Mouse (Mus musculus) liver, embryonic 11.5 days (tissue): ENCODE data around the gene Tapt1. TPM values are rescaled to one million over a fixed set of nuclear protein-coding genes. Genes with fewer than 3 reads are reported as not detected.
A peak's percentile ranks its signal among the peaks of the same experiment; 100 is the strongest.
"Not testable (repeated sequence)": the region's sequence is repeated elsewhere in the genome, so short reads cannot be mapped to it uniquely, and the experiment has no call there.

ENCODE experiments used
- ATAC-seq: fragments of 200-750 bp; cut with Nextera tagmentation; replicated peaks from 2 replicates; pipeline ENCODE4 v1.8.0; 2017; ENCODE audit warnings: moderate number of reproducible peaks, mild to moderate bottlenecking, moderate TSS enrichment, moderate library complexity; ENCODE audit not compliant: low FRiP score
- DNase-seq: peaks from one replicate; pipeline ENCODE4 v3.0.0-alpha.2; 2017; ENCODE audit warnings: low spot score
- H3K27ac ChIP-seq: fragments of 300-500 bp; sonication (generic); 2 replicates; pipeline ENCODE4 v1.5.1; 2014; ENCODE audit warnings: mild to moderate bottlenecking, low read depth, low read length, control low read depth
- H3K27me3 ChIP-seq: fragments of 300-500 bp; sonication (generic); replicated peaks from 2 replicates; pipeline ENCODE4 v1.6.1; 2014; ENCODE audit warnings: low read length, mixed read lengths; ENCODE audit not compliant: control insufficient read depth, insufficient read depth
- H3K36me3 ChIP-seq: fragments of 300-500 bp; sonication (generic); 2 replicates; pipeline ENCODE4 v1.6.1; 2014; ENCODE audit warnings: mild to moderate bottlenecking, low read length, moderate library complexity, mixed read lengths; ENCODE audit not compliant: control insufficient read depth, insufficient read depth
- H3K4me1 ChIP-seq: fragments of 300-500 bp; sonication (generic); replicated peaks from 2 replicates; pipeline ENCODE4 v1.6.1; 2014; ENCODE audit warnings: low read length, mixed read lengths; ENCODE audit not compliant: control insufficient read depth, insufficient read depth
- H3K4me2 ChIP-seq: fragments of 300-500 bp; sonication (generic); 2 replicates; pipeline ENCODE4 v1.6.1; 2014; ENCODE audit warnings: mild to moderate bottlenecking, control low read depth, moderate library complexity
- H3K4me3 ChIP-seq: fragments of 300-500 bp; sonication (generic); 2 replicates; pipeline ENCODE4 v1.5.1; 2014; ENCODE audit warnings: low read depth, low read length, control low read depth
- H3K9ac ChIP-seq: fragments of 300-500 bp; sonication (generic); 2 replicates; pipeline ENCODE4 v1.6.1; 2014; ENCODE audit warnings: low read depth, low read length, control low read depth
- H3K9me3 ChIP-seq: fragments of 300-500 bp; sonication (generic); 2 replicates; pipeline ENCODE4 v1.6.1; 2016; ENCODE audit warnings: low read length, inconsistent platforms, mixed read lengths; ENCODE audit not compliant: control insufficient read depth
- WGBS: fragments of 180-500 bp; shearing (Covaris S2); extraction: QIAGEN DNeasy Blood & Tissue Kit; methylation state at CpG from one replicate; pipeline ENCODE4 v1.1.7; 2014; 5-methylcytosine and 5-hydroxymethylcytosine counted together
- polyA plus RNA-seq: library from polyadenylated mRNA; unstranded; fragments of >200 nt; fragmentation: Nextera tagmentation; extraction: Ambion mirVana; gene quantifications from 2 replicates; pipeline ENCODE4 v1.2.1, GENCODE M21; 2014

The Tapt1 gene
- polyA plus RNA-seq = 49.7 and 51.0 TPM in 2 replicates

DNA sequence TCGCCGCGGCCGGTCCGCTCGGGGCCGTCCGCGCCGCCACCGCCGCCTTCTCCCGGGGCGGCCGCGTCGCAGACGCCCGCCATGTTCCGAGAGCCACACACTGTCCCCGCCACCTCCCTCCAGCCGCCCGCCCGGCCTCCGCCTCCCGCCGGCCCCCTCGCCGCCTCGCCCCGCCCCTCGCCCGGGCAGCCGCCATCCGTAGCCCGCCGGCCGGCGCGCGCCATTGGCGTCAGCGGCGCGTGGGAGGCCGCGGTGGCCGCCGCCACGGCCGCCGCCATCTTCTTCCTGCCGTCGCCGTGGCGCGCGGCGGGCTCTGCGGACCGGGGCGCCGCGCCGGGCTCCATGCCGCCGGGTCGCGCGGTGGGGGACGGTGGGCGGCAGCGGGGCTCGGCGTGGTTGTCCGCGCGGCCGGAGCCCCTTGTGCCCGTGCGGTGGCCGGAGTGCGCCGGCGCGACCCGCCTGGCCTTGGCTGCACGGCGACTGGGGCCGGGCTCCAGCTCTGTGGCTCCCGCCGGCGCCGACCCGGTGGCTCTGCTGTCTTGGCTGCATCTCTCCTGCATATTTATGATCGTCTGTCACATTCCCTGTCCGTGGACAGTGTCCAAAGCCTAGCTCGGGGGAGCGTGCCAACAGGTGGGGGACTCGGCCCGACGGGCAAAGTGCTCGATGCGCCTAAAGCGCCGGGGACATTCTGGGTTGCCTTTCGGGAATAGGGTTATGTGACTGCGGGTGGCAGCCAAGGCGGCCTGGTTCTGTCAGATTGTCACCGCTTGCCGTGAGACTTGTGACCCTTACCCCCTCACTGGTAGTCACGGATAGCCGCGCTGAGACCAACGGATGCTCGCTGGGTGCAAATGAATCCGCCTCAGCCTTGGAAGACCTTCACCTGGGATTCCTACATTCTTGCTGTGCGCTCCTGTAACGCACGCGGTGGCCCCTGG lies at the start of gene Tapt1:
Gene Tapt1, minus strand, starts transcription at position 106 of the 941 bp plus-strand sequence.
- DNase-seq (peak; percentile 84), ATAC-seq (peak; percentile 89)
- peak within 1 kb of the TSS; percentile 88 for H3K27ac ChIP-seq
- H3K9ac ChIP-seq = peak within 1 kb of the TSS; percentile 97
- peak within 1 kb of the TSS; percentile 96 for H3K4me3 ChIP-seq
- H3K27me3 ChIP-seq = no peaks in the 10 kb centered on the region
- under 1% methylated on average over 101 of the region's 121 CpGs for WGBS
- H3K4me1 ChIP-seq = peaks cover 33% of the 10 kb centered on the region
- H3K4me2 ChIP-seq = peak within 1 kb of the TSS; percentile 77
- H3K9me3 ChIP-seq = no peaks in the 10 kb centered on the region
- no peaks in the 10 kb centered on the region for H3K36me3 ChIP-seq

DNA sequence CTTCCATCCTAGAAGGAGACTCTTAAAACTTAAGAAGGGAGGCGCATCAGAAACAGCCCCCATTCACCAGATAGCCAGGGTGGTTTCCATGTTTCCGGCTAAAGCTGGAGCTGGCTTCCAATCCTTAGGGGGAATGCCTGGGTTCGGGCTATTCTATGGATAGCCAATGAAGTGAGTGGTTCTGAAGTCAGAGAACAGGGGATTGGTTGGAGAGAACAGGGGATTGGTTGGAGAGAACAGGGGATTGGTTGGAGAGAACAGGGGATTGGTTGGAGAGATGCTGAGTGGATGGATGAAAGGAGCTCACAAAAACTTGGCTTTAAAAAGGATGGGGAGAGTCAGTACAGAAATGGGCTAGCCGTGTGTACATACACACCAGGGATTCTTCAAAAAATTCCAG lies 45.1 kb upstream of the Tapt1 start:
- Histone ChIP-seq H3K4me1 (no peaks in the 10 kb centered on the region), H3K4me2 (no peak overlapping the region), H3K9ac (no peak overlapping the region), H3K9me3 (no peaks in the 10 kb centered on the region), H3K27me3 (no peaks in the 10 kb centered on the region), H3K4me3 (no peak overlapping the region), H3K36me3 (no peaks in the 10 kb centered on the region), H3K27ac (no peak overlapping the region)
- no peak for ATAC-seq
- DNase-seq = no peak
- 72% methylated on average over 4 of the region's 4 CpGs for WGBS

DNA sequence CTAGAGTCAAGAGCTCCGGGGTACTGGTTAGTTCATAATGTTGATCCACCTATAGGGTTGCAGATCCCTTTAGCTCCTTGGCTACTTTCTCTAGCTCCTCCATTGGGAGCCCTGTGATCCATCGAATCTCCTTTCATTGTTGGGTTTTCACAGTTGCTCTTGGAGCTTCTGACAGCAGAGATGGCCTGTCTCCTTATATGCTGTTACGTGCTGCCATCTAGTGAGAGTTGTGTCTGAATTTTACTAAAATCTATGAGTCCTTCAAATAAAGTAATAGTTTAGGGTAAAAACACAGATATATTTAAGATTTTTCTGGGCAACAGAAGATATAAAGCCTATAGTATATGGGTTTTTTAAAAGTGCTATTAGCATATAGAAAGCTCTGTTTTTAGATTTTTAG lies 42.1 kb upstream of the Tapt1 start:
- not testable (repeated sequence) for H3K9ac ChIP-seq, H3K9me3 ChIP-seq, ATAC-seq, H3K27ac ChIP-seq, H3K4me2 ChIP-seq, DNase-seq, H3K36me3 ChIP-seq, H3K4me3 ChIP-seq, H3K27me3 ChIP-seq, H3K4me1 ChIP-seq
- WGBS = 61% methylated on average over 2 of the region's 3 CpGs

- DNase-seq (no peak), ATAC-seq (no peak)
- Histone ChIP-seq H3K4me2 (no peak overlapping the region), H3K9ac (no peak overlapping the region), H3K27ac (no peak overlapping the region), H3K36me3 (no peaks in the 10 kb centered on the region), H3K4me3 (no peak overlapping the region), H3K4me1 (no peaks in the 10 kb centered on the region), H3K27me3 (no peaks in the 10 kb centered on the region), H3K9me3 (no peaks in the 10 kb centered on the region)
- 85% methylated on average over 4 of the region's 5 CpGs for WGBS
These were observed 35.3 kb upstream of the Tapt1 start for GRCm38 (mm10) chr5:44261691-44262090.

DNA sequence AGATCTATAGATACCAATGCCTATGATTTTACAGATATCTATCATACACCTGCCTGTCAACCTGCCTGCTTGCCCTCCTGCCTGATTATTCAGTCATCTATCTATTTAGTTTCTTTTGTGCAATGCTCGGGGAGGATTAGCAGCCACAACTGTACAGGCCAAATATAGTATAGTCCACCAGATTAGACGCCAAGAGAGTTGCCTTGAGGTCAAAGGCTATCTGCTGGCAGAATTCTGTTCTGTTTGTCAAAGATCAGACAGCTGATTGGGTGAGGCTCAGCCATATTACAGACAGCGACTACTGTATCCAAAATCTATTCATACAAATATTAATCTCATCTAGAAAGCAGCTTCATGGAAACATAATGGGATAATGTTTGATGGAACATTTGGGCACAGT lies 34.7 kb upstream of the Tapt1 start:
- H3K4me3 ChIP-seq = no peak overlapping the region
- H3K9ac ChIP-seq = no peak overlapping the region
- H3K4me1 ChIP-seq = no peaks in the 10 kb centered on the region
- peak; percentile 45 for ATAC-seq
- H3K27me3 ChIP-seq = no peaks in the 10 kb centered on the region
- no peaks in the 10 kb centered on the region for H3K36me3 ChIP-seq
- no peak overlapping the region for H3K27ac ChIP-seq
- H3K4me2 ChIP-seq = no peak overlapping the region
- H3K9me3 ChIP-seq = no peaks in the 10 kb centered on the region
- 51% methylated on average over 3 of the region's 3 CpGs for WGBS
- DNase-seq = no peak

- H3K36me3 ChIP-seq = no peaks in the 10 kb centered on the region
- H3K27ac ChIP-seq = no peak overlapping the region
- H3K9ac ChIP-seq = no peak overlapping the region
- no peak overlapping the region for H3K4me2 ChIP-seq
- no peaks in the 10 kb centered on the region for H3K27me3 ChIP-seq
- H3K9me3 ChIP-seq = no peaks in the 10 kb centered on the region
- DNase-seq = no peak
- WGBS = 68% methylated on average over 3 of the region's 3 CpGs
- H3K4me1 ChIP-seq = no peaks in the 10 kb centered on the region
- ATAC-seq = no peak
- H3K4me3 ChIP-seq = no peak overlapping the region
These were observed 33.3 kb upstream of the Tapt1 start for GRCm38 (mm10) chr5:44259678-44260077.

- no peak for ATAC-seq
- H3K9ac ChIP-seq = no peak overlapping the region
- no peak for DNase-seq
- no peak overlapping the region for H3K4me3 ChIP-seq
- no peaks in the 10 kb centered on the region for H3K4me1 ChIP-seq
- no peak overlapping the region for H3K27ac ChIP-seq
- H3K9me3 ChIP-seq = no peaks in the 10 kb centered on the region
- H3K36me3 ChIP-seq = no peaks in the 10 kb centered on the region
- 89% methylated on average over 1 of the region's 1 CpGs for WGBS
- H3K27me3 ChIP-seq = no peaks in the 10 kb centered on the region
- H3K4me2 ChIP-seq = no peak overlapping the region
These were observed 31.7 kb upstream of the Tapt1 start for GRCm38 (mm10) chr5:44258163-44258562.

DNA sequence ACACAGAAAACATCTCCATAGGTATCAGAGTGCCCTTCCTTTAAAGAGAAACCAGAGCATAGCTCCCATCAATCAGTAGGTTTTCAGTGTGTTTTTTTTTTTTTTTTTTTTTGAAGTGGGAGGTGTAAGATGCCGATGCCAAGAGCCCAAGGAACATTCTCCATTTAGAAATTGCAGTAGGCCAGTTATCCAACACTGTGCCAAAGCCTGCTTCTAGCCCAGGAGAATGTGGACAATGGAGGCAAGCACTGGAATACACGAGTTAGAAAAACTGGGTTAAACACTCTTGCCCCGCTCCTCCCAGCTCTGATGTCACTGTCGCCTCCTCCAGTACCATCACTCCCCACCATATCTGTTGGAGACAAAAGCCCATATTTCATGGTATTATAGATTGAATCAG lies 31.0 kb upstream of the Tapt1 start:
- 78% methylated on average over 4 of the region's 4 CpGs for WGBS
- Histone ChIP-seq H3K27ac (no peak overlapping the region), H3K4me3 (no peak overlapping the region), H3K9me3 (no peaks in the 10 kb centered on the region), H3K27me3 (no peaks in the 10 kb centered on the region), H3K4me1 (no peaks in the 10 kb centered on the region), H3K4me2 (no peak overlapping the region), H3K36me3 (no peaks in the 10 kb centered on the region), H3K9ac (no peak overlapping the region)
- DNase-seq (no peak), ATAC-seq (no peak)

DNA sequence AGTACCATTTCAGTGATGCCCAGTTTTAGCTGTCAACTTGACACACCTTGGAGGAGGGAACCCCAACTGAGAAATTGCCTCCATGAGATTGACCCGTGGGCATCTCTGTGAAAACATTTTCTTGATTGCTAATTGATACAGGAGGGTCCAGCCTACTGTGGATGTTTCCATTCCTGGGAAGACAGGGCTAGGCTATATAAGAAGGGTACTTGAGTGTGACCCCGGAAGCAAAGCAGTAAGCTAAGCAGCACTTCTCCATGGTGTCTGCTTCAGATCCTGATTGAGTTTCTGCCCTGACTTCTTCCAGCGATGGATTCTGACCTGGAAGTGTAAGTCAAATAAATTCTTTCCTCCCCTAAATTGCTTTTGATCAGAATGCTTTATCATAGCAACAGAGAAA lies 30.1 kb upstream of the Tapt1 start:
- Histone ChIP-seq H3K27me3 (no peaks in the 10 kb centered on the region), H3K9me3 (no peaks in the 10 kb centered on the region), H3K36me3 (no peaks in the 10 kb centered on the region), H3K4me2 (no peak overlapping the region), H3K9ac (no peak overlapping the region), H3K27ac (no peak overlapping the region), H3K4me3 (no peak overlapping the region), H3K4me1 (no peaks in the 10 kb centered on the region)
- DNase-seq (no peak), ATAC-seq (no peak)
- 80% methylated on average over 3 of the region's 3 CpGs for WGBS
